Mouse (Mus musculus): ENCODE data around the gene E130116L18Rik.
"Not testable (repeated sequence)": the region's sequence is repeated elsewhere in the genome, so short reads cannot be mapped to it uniquely, and the experiment has no call there.

Gene E130116L18Rik

GRCm38 (mm10) chr5:25181004-25181531, 41.9 kb downstream of the E130116L18Rik start, which contains the start of gene Galntl5:
Galntl5 (plus strand) TSS chr5:25181460.
- DNase-seq (ENCODE audit: low spot score in 2 of 2) = no peak

DNA sequence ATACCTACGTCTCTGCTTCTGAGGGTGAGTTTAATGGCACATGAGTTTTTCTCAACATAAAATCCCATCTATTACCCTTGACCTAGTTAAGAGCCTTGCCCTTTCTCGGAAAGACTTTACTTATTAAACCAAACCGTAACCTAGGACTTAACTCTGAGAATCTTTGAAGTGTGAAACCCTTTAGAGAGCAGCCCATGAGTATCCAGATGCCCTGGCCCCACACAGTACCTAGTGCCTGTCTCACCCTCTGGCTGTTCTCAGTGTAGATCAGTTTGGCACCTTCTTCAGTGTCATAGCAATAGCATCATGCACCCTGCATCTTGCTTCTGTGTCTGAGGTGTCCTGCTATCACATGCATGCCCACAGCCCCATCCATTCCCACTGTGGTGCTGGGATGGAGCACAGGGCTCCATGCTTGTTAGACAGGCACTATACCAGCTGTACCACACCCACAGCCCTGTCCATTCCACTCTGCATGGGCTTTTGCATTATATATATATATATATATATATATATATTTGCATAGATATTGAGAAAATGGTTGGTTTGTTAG, 42.9 kb downstream of the E130116L18Rik start:
- no peak for DNase-seq (ENCODE audit: low spot score in 2 of 2)

- DNase-seq (ENCODE audit: low spot score in 2 of 2) = no peak
Observed at GRCm38 (mm10) chr5:25179284-25179683, 43.7 kb downstream of the E130116L18Rik start.

DNA sequence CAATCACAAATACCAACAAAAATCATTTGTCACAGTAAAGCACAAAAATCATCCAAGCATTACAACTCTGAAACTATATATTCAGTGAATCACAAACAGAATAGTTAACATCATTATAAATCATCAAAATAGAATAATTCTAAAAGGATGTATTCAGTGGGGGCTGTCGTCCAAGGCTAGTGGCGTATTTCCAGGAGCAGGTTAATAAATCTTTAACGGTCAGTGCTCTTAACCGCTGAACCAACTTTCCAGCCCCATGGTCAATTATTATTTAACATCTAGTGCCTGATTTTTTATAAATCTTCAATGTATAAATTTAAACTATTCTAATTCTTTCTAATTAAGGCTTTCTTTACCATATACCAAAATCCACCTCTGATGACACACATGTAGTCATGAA, 44.4 kb downstream of the E130116L18Rik start:
- DNase-seq (ENCODE audit: low spot score in 2 of 2) = not testable (repeated sequence)

DNA sequence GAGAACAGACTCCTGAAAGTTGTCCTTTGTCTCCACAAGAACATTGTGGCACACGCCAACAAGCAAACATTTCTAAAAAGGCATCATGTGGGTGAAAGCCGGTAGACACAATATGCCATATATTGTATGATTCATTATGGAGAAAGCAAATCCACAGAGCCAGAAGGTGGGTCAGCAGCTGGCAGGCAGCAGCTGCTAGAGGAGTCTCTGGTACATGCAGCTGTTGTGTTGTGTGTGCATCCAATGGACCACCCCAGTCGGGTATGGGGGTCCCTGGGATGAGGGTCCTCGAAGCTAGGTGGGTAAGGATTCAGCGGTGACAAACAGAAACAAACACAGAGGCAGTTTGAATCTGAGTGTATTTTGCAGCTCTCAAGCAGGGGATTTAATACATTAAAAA, 45.0 kb downstream of the E130116L18Rik start:
- not testable (repeated sequence) for DNase-seq (ENCODE audit: low spot score in 2 of 2)
